Mouse (Mus musculus) heart, adult 8-10 months (tissue): Measurements from ENCODE around the gene Klhl21. TPM values are rescaled to one million over a fixed set of nuclear protein-coding genes. Genes with fewer than 3 reads are reported as not detected.
A peak's percentile ranks its signal among the peaks of the same experiment; 100 is the strongest.
"Not testable (repeated sequence)": the region's sequence is repeated elsewhere in the genome, so short reads cannot be mapped to it uniquely, and the experiment has no call there.

ENCODE experiments used
- DNase-seq: peaks from one replicate; pipeline ENCODE4 v3.0.0; 2022; ENCODE audit warnings: low spot score
- total RNA-seq, 4 experiments: library from RNA; stranded (reverse); gene quantifications; 2 replicates each; pipeline ENCODE4 v1.2.4; 2022

Klhl21 gene
- total RNA-seq, 4 experiments from 2014 or later = 87.7 to 109 (median 93.7) TPM

- no peak for DNase-seq
Observed at GRCm38 (mm10) chr4:152021568-152022097, 13.0 kb downstream of the Klhl21 start.

GRCm38 (mm10) chr4:152022506-152022905, 13.9 kb downstream of the Klhl21 start:
- no peak for DNase-seq

DNA sequence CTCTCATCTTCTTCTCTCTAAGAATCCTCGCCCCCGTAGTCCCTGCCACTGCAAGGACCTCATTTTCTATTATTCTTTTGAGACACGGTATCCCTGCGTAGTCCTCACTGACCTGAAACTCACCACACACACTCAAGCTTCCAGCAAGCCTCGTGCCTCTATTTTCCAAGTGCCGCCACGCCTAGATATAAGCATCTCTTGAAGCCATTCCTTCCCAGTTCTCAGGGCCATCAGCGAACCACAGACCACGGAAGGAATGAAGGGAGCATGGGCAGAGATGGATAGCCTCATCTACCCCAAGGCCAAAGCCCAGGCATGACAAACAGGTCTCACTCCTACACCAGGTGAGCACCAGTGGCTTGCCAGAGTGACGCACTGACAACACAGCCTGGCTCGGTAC, 15.9 kb downstream of the Klhl21 start:
- DNase-seq = no peak

DNA sequence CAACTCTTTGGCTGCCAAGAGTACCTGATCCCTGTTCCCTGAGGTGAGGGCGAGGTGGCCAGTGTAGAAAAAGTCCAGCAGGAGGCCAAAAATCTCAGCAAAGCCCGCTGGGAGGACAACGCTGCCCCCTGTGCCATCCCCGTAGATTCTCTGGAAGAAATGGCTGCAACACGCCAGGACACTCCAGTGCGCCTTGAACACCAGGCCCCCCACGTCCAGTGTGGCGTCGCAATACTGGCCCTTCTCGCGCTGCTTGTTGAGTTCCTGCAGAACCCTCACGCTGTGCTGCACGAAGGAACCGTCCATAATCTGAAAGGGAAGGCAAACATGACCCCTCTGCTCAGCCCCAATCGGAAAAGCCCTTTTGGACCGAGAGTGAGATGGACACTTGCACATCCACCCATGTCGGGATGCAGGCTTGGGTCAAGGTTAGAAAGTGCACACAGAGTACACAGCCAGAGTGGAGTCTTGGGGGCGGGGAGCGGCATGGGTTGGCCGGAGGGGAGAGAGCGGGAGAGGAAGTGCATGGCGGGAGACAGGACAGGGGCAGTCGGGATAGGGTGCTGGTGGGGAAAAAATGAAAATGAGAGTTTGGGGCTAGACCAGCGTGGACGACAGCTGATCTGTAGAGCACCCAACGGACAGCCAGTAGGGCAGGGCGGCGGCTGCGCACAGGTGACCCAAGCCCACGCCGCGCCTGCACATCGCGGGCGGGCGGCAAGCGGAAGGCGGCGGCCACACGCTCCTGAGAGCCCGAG, 18.3 kb downstream of the Klhl21 start:
- DNase-seq = no peak

- DNase-seq = peak; percentile 97
Observed at GRCm38 (mm10) chr4:152027524-152027923, 18.9 kb downstream of the Klhl21 start, which contains the start of gene Zbtb48. TSS of gene Zbtb48 (minus strand) at chr4:152027671.

- no peak for DNase-seq
Observed at GRCm38 (mm10) chr4:152028456-152028855, 19.9 kb downstream of the Klhl21 start.

DNA sequence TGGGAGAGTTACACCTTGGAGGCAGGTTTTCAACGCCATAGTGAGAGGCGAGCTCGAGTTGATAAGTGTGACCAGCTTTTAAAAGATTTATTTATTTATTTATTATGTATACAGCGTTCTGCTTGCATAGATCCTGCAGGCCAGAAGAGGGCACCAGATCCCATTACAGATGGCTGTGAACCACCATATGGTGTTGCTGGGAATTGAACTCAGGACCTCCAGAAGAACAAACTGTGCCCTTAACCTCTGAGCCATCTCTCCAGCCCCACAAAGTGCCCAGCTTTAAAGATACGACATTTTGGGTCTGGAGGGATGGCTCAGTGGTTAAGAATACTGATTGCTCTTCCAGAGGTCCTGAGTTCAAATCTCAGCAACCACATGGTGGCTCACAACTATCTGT, 20.5 kb downstream of the Klhl21 start:
- no peak for DNase-seq

DNA sequence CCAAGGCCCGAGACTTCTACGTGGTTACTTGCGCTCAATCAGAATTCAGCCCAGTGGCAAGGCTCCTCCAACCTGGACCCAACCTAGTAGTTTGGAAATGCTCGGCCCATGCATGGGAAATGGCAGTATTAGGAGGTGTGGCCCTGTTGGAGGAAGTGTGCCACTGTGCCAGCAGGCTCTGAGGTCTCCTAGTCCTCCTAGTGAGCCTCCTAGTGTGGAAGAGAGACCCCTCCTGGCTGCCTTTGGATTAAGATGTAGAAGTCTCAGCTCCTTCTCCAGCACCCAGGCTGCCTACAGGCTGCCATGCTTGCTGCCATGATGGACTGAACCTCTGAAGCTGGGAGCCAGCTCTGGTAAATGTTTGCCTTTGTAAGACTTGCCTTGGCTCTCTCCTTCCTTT, 21.4 kb downstream of the Klhl21 start:
- no peak for DNase-seq

- DNase-seq = no peak
Observed at GRCm38 (mm10) chr4:152032922-152033321, 24.3 kb downstream of the Klhl21 start.

GRCm38 (mm10) chr4:152036464-152036863, 27.9 kb downstream of the Klhl21 start:
- not testable (repeated sequence) for DNase-seq

DNA sequence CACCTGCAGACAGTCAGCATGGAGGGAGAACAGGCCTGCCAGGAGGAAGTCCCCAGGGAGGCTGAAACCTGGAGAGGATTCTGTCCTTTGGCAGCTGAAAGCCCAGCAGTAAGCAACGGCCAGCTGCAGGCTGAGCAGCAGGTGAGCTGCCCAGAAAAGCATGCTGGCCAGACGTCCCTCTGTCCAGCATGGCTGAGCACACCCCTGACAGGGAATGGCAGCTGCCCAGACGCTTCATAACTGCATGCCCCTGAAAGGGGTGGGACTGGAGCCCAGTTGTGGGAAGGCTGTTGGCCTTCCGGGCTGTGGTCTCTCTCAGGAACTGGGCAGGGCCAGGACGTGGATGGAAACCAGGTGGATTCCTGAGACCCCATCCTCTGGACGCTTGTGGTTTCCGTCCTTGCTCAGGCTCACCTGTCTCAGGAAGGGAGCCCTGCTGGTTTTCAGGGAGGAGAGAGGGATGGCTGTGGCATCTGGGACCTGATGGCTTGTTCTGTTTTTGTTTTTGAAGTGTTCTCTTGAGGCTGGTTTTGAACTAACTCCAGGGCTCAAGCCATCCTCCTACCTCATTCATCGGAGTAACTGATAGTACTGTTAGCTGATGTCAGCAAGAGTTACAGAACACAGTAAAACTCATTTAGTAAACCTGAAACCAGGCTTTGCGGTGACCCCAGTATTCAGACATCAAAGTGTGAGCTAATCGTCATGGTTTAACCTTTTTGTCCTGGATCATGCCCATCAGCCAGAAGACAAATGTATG, 29.8 kb downstream of the Klhl21 start, which contains the start of gene Tas1r1:
Tas1r1 (minus strand) TSS at position 344 of the 760 bp plus-strand sequence.
- DNase-seq = no peak

DNA sequence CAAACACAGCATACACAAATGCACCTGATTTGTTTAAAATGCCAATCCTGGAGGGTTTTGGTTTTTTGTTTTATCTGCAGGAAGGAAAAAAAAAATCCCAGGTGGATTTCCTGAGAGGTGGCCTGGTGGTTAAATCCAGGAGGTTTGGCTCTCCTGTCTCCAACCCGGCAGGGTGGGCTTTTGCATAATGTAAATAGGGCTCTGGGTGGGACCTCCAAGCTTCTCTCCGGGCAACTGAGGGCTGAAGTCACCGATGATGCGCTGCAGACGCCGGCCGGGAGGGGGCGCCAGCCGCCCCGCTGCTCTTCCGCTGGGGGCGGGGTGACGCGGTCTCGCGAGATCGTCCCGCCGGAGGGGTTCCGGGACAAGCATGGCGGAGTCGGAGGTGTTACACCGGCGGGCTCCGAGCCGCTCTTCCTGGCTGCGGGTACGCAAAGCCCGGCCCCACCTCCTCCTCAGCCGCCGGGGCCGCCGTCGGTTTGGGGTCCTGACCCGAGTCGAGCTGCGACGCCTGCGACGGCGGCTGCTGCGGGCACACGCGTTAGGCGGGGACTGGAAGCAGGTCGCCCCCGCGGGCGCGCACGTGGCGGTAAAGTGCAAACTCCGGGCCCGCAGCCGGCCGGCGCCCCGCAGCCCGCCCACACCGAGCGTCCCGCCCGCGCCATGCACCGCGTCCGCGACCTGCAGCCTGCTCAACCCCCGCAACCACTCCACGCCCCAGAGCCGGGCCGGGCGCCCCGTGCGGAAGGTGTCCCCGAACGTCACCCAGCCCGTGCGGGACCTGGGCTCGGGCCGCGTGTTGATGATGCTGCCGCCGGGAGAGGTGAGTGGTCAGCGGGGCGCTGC, 30.6 kb downstream of the Klhl21 start, which contains the start of gene Nol9:
Nol9 (plus strand) TSS at position 337 of the 846 bp plus-strand sequence.
- peak; percentile 85 for DNase-seq

DNA sequence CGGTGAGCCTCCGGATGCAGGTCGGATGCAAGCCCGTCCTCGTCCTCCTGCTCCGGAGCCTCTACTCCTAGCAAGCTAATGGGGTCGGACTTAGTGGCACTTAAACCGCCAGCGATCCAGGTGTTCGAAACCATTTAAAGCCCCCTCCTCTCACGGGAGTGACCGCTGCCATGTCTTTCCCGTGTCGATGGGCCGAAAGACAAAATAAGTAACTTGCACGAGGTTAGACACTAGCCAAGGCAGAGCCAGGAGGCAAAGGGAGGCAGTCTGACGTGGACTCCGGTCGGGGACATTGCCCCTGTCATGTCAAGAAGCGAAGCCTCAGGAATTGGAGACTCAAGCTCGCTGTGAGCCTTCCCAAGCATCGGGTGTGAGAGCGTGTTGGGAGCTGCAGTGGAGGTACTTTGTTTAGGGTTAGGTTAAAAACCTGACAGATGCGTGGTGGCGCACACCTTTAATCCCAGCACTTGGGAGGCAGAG, 31.3 kb downstream of the Klhl21 start:
- DNase-seq = no peak

- no peak for DNase-seq
Observed at GRCm38 (mm10) chr4:152041924-152042641, 33.5 kb downstream of the Klhl21 start.

DNA sequence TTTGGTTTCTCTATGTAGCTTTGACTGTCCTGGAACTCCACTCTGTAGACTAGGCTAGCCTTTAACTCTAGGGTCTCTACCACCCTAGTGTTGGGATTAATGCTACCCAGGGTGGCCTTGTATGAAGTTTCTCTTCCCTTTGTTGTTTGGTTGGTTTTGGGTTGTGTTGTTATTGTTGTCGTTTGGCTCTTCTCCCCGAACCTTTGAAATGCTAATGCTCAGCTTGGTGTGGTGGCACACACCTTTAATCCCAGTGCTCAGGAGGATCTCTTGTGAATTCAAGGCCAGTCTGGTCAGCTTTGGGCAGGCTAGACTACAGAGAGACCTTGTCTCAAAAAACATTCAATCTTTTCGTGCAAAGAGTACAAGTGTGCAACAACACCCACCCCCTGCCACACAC, 34.6 kb downstream of the Klhl21 start:
- no peak for DNase-seq

DNA sequence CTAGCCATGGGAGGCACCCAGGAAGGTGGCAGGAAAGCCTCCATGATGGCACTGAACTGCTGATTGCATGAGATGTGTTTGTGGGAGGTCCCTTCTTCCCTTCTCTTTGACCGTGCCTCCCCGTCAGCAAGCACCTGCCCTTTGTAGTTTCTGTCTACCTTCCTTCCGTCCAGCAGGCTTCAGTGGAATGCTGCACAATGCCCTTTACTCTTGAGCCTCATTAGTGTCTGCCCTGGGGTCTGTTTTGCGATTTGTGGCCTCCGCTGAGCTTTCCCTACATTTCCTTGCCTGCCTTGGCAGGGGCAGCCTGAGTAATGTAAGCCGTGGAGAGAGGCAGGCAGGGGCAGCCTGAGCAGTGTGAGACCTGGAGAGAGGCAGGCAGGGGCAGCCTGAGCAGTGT, 36.0 kb downstream of the Klhl21 start:
- no peak for DNase-seq

- peak; percentile 59 for DNase-seq
Observed at GRCm38 (mm10) chr4:152062390-152063110, 53.9 kb downstream of the Klhl21 start.

DNA sequence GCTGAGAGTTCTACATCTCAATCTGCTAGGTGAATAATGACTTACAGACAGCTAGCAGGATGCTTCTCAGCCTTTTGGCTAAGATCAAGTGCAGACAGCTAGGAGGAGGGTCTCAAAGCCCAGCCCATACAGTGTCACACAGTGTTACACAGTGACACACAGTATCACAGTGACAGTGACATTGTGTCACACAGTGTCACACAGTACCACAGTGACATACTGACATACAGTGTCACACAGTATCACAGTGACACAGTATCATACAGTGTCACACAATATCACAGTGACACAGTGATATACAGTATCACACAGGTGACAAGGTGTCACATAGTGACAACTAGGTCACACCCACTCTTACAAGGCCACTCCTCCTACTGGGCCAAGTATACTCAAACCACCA, 58.7 kb downstream of the Klhl21 start:
- DNase-seq = no peak
